Mouse (Mus musculus): Measurements from ENCODE around the gene Olfr437. TPM values are rescaled to one million over a fixed set of nuclear protein-coding genes. Genes with fewer than 3 reads are reported as not detected.
"Not testable (repeated sequence)": the region's sequence is repeated elsewhere in the genome, so short reads cannot be mapped to it uniquely, and the experiment has no call there.

Gene Olfr437
- total RNA-seq (2021) = not detected
- long read RNA-seq, experiment 1 = 0 reads
- long read RNA-seq, experiment 2 = 0 reads

- DNase-seq = no peak
- intact Hi-C loops (cut with DNase I) = no loop called here
Observed at GRCm38 (mm10) chr6:43162982-43163381, at the start of gene Olfr437. Gene Olfr437, plus strand, starts transcription at chr6:43163282.

DNA sequence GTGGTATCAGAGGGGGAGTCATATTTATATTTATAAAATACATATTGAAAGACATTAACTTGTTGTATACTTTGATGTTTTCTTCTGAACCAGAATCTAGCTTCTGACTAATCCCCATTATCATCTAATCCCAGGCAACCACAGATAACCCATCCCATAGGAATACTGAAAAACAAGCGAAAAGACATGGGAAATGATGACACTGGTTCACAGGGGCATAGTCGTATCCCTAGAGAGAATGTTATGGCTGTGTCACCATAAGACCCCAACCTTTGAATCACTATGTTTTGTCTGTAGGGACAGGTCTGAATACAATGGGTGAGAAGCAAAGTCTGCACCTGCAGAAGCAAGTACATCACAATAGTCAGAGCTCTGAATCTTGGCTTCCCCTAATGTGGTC is 16.8 kb upstream of the Olfr437 start, which contains the start of gene Olfr237-ps1:
Olfr237-ps1 (plus strand) TSS at position 301 of the 400 bp plus-strand sequence.
- intact Hi-C loops (cut with DNase I) = not testable (repeated sequence)

DNA sequence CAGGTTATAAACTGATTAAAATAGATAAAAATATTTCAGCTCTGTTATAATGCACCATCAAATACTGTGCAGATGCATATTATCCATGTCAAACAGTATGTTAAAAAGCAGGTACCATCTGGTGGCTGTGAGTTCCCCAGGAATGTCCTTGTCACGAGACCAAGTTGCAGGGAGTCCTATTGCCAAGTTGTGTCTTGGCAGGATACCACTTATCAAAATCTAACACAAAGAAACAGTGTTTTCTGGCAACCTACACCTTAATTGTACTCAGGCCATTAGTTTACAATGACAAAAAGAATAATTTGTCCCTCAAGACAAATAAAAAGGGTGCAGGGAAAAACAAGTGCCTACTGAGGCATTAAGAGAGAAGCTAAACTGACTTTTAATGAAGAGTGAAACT is 3.6 kb upstream of the Olfr437 start:
- intact Hi-C loops (cut with DNase I) = no loop called here
- DNase-seq = no peak

More for the DNA sequence above, 16.8 kb upstream of the Olfr437 start, which contains the start of gene Olfr237-ps1:
- not testable (repeated sequence) for DNase-seq

DNA sequence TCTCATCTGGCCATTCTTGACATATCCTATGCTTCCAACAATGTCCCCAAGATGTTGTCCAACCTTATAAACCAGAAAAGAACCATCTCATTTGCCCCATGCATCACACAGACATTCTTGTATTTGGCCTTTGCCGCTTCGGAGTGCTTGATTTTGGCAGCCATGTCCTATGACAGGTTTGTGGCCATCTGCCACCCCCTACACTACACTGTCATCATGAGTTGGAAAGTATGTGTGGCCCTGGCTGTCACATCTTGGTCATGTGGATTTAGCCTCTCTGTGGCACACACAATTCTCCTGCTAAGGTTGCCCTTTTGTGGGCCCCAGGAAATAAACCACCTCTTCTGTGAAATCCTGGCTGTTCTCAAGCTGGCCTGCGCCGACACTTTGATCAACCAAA is 4.2 kb downstream of the Olfr437 start:
- intact Hi-C loops (cut with DNase I) = no loop called here
- no peak for DNase-seq

DNA sequence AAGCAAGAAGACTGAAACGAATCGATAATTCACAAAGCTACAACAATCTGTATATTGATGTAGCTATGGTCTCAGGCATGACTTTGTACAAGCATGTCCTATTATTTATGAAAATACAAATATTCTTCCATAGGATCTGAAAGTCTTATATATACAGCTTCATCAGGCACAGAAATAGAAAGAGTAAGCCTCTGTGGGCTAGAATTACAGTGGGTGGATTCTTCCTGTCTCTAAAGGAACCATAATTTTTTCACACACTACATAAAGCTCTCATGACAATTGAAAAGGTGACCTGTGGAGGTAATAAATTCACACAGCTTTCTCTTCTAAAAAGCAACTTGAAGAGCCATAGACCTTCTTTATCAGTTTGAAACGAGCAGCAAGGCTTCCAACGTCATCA is 8.8 kb downstream of the Olfr437 start, which contains the start of gene Olfr13:
Olfr13 (plus strand) TSS at position 301 of the 400 bp plus-strand sequence.
- no peak for DNase-seq
- intact Hi-C loops (cut with DNase I) = no loop called here

DNA sequence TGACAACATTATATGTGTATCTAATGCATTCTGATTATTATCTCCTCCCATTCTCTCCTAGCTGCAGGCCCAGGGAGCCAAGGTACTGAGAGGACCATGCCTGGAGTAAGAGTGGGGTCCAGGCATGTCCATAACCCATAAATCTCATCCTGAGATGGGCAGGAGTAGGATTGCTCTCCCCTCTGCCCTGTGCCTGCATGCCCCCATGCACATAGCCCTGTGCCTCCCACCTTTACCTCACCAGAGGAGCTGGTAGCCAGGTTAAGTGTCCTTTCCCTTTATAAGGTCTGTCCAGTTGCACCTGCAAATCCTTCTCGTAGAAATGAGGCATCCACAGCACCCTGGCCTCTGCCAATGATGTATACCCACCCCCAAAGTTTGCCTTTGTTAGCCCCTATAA is 15.0 kb downstream of the Olfr437 start:
- no peak for DNase-seq
- intact Hi-C loops (cut with DNase I) = no loop called here

GRCm38 (mm10) chr6:43178584-43179501 is 15.8 kb downstream of the Olfr437 start:
- intact Hi-C loops (cut with DNase I) = no loop called here
- DNase-seq = no peak

GRCm38 (mm10) chr6:43190986-43191385 is 27.9 kb downstream of the Olfr437 start:
- intact Hi-C loops (cut with DNase I) = no loop called here
- no peak for DNase-seq

DNA sequence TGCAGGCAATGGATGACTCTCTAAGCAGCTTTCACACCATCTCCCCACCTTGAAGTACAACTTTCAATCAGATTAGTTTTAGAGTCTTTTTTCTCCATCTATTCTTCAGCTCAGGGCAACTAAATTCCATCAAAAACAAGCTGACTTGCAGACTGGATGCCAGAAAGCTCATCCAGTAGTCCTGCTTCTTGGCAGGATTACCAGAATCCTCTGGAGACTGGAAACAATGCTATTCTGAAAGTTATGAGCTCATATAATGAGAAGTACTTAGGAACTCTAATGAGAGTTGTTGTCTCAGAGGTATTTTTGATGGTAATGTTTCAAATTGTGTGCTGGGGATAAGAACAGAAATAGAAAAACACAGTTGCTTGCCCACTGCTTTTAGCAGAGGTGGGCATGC is 33.7 kb downstream of the Olfr437 start, which contains the start of gene Olfr435:
Olfr435 (plus strand) TSS at position 366 of the 400 bp plus-strand sequence.
- intact Hi-C loops (cut with DNase I) = no loop called here
- no peak for DNase-seq

DNA sequence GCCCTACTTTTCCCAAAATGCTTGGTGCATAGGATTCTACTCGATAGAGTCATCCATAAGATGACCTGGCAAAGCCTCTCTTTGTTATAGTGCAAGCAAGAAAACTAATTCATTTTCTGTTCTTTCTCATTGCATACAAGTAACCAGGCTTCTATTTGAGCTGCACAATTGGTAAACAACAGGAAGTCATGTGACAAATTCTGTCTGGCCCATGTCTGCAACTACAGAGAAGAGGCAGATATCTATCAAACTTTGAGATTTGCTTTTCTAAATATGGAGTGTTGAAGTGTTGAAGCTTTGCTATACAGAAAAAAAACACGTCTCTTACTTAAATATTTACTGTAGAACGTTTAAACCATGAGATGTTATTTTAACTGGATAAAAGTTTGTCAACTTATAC is 35.0 kb downstream of the Olfr437 start:
- DNase-seq = no peak
- intact Hi-C loops (cut with DNase I) = no loop called here

DNA sequence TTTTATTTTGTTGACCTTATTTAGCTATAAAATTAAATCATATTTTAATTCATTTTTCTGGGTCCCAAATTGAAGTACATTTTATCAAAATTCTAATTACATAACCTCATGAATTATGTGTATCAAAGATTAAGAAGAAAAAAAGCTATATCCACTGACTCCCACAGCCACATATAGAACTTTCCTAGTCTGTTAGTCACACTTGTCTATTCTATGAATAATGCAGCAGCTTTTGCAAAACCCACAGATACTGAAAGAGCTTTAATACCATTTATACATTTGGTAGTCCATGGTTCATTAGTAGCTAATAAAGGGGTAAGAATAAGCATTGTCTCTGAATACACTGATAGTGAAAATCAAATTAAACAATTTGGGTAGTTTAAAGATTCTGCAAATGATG is 39.7 kb downstream of the Olfr437 start:
- intact Hi-C loops (cut with DNase I) = no loop called here
- no peak for DNase-seq

DNA sequence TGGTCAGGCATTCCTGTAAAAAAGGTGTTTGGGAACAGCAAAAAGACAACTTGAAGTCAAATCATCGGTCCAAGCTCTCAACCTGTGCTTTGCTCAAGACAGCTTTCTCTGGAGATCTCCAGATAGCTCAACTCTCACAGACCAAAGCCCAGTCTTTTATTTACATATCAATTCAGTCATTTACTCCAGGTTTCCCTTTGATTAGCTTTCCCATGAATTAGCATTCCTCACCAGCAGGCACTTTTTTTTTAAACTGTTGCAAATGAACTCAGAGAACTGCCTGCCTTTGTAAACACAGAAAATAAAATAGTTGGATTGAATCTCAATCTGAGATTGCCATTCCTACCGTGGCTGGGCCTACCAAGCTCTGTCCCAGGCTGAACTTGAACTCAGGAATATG is 42.3 kb downstream of the Olfr437 start:
- DNase-seq = no peak
- intact Hi-C loops (cut with DNase I) = no loop called here

DNA sequence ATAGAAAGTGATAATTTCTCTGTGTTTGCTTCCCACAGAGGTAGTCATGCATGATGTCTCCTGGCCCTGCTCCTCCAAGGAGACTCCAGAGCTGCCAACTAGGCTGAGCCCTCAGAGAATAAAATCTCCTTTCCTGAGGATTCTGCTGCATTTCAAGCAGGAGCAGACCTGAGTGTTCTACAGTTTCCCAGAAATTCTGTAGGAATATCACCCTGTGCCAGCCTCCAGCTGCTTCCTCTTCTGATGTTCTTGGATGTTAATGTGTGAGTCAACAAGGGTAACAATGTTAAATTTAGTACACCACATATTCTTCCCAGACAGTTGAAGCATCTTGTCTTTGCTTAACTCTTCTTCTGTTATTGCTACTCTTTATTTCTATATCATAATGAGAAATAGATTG is 49.8 kb downstream of the Olfr437 start, which contains the start of gene Olfr434:
Olfr434 (plus strand) TSS at position 149 of the 400 bp plus-strand sequence.
- DNase-seq; intact Hi-C loops (cut with DNase I): not testable (repeated sequence)

Other genes starting within 250 kb of the Olfr437 start
- not detected for gene Olfr446, start 241.9 kb upstream of the Olfr437 start, total RNA-seq (2021)
- gene Olfr444, start 214.2 kb upstream of the Olfr437 start, total RNA-seq (2021) = not detected
- gene Olfr441, start 56.9 kb upstream of the Olfr437 start, total RNA-seq (2021) = not detected
- gene Olfr237-ps1, start 16.7 kb upstream of the Olfr437 start, total RNA-seq (2021) = not detected
- gene Olfr13, start 8.9 kb downstream of the Olfr437 start, total RNA-seq (2021) = not detected
- gene Olfr435, start 33.9 kb downstream of the Olfr437 start, total RNA-seq (2021) = not detected
- not detected for gene Olfr434, start 49.7 kb downstream of the Olfr437 start, total RNA-seq (2021)
- not detected for gene Olfr47, start 68.2 kb downstream of the Olfr437 start, total RNA-seq (2021)
- 1 to 10 TPM; 3.0 to 3.3 TPM for gene Arhgef5, start 102.3 kb downstream of the Olfr437 start, total RNA-seq (2021)
- not detected for gene Nobox, start 146.3 kb downstream of the Olfr437 start, total RNA-seq (2021)